23 mouse cellular contexts compared by ENCODE assay signal in genomic region chr7:47020956-47021355, GRCm38 (mm10). TPM values are rescaled to one million over a fixed set of nuclear protein-coding genes. Genes with fewer than 3 reads are reported as not detected.
A peak's percentile ranks its signal among the peaks of the same experiment; 100 is the strongest.
DNase-seq lines count a peak whose midpoint lies in the region; ATAC-seq and TF ChIP-seq lines count a peak whose summit lies in the region.
"Had no signal": no experiment of that assay in that cellular context is flagged by ENCODE, and none has a peak within 500 bp of the region (broad histone marks: within the 10 kb centered on the region; RNA-seq: fewer than 3 reads in every experiment).

No protein-coding gene starts in this region.

- no peak for TF ChIP-seq POLR2A in heart, adult 2 months (IDR thresholded peaks at IDR 0.05; ENCODE audit: insufficient read depth, low read depth, low read length)

- no peaks in the 10 kb centered on the region for H3K9me3 ChIP-seq in heart, embryonic 16.5 days (replicated peaks; ENCODE audit: control insufficient read depth, low read length)
- no peaks in the 10 kb centered on the region for H3K9me3 ChIP-seq in intestine, postnatal 0 days (ENCODE audit: control insufficient read depth)
- H3K9me3 ChIP-seq in stomach, embryonic 16.5 days (replicated peaks; ENCODE audit: control insufficient read depth, low read length), result no peaks in the 10 kb centered on the region
- H3K9me3 ChIP-seq: forebrain, embryonic 15.5 days; midbrain, embryonic 13.5 days had no signal

- no peaks in the 10 kb centered on the region for H3K79me2 ChIP-seq in heart, adult 2 months (replicated peaks; ENCODE audit: control insufficient read depth, insufficient read depth, low read length)

- WGBS in heart, embryonic 16.5 days, result 9% methylated on average over 8 of the region's 8 CpGs
- 22% methylated on average over 8 of the region's 8 CpGs for WGBS in heart, adult 2 months
- 17% methylated on average over 8 of the region's 8 CpGs for WGBS in intestine, postnatal 0 days
- WGBS in stomach, embryonic 16.5 days, result 11% methylated on average over 8 of the region's 8 CpGs

- H3K4me1 ChIP-seq in heart, embryonic 16.5 days (ENCODE audit: control insufficient read depth, insufficient read depth, low read length), result no peaks in the 10 kb centered on the region; the same call in 1 of the 2 replicates
- H3K4me1 ChIP-seq in heart, adult 2 months (ENCODE audit: control insufficient read depth, insufficient read depth, low read length), result peaks cover 4% of the 10 kb centered on the region; the same call in 1 of the 2 replicates
- no peaks in the 10 kb centered on the region for H3K4me1 ChIP-seq in intestine, postnatal 0 days (replicated peaks; ENCODE audit: control insufficient read depth, insufficient read depth, low read length)
- peaks cover 3% of the 10 kb centered on the region; the same call in 1 of the 2 replicates for H3K4me1 ChIP-seq in stomach, embryonic 16.5 days (ENCODE audit: control insufficient read depth, insufficient read depth, low read length)
- H3K4me1 ChIP-seq: midbrain, embryonic 13.5 days had no signal

- no peak for TF ChIP-seq CTCF in heart, adult 2 months (IDR thresholded peaks at IDR 0.05)
- TF ChIP-seq CTCF in intestine, postnatal 0 days (IDR thresholded peaks at IDR 0.05; ENCODE audit: low read depth), result no peak

- H3K9ac ChIP-seq in heart, embryonic 16.5 days (ENCODE audit: low read length), result no peak overlapping the region
- no peak overlapping the region for H3K9ac ChIP-seq in heart, adult 2 months (ENCODE audit: low read depth, low read length)
- no peak overlapping the region for H3K9ac ChIP-seq in intestine, postnatal 0 days (ENCODE audit: low read depth, low read length)
- 0 out of 2 replicates have a peak overlapping the region, but pooled peaks have one; percentile 31 for H3K9ac ChIP-seq in stomach, embryonic 16.5 days (ENCODE audit: low read length)
- H3K9ac ChIP-seq: forebrain, embryonic 15.5 days; hindbrain, embryonic 14.5 days; midbrain, embryonic 13.5 days had no signal

- no peak overlapping the region for H3K27ac ChIP-seq in heart, embryonic 16.5 days (ENCODE audit: low read length)
- no peak overlapping the region for H3K27ac ChIP-seq in heart, adult 2 months
- no peak overlapping the region for H3K27ac ChIP-seq in intestine, postnatal 0 days (ENCODE audit: low read depth, low read length)
- H3K27ac ChIP-seq in stomach, embryonic 16.5 days (ENCODE audit: low read length), result no peak overlapping the region
- H3K27ac ChIP-seq: forebrain, embryonic 15.5 days; gastrocnemius, adult 2 months; hindbrain, embryonic 14.5 days; midbrain, embryonic 13.5 days had no signal

- no peak for ATAC-seq in heart, embryonic 16.5 days (replicated peaks; ENCODE audit: extremely low read depth, insufficient read depth, low FRiP score)
- no peak for ATAC-seq in intestine, postnatal 0 days
- ATAC-seq in stomach, embryonic 16.5 days (ENCODE audit: insufficient read depth, low FRiP score), result no peak
- ATAC-seq: CD4-positive, CD25-positive, alpha-beta regulatory T cell, adult 4 months; forebrain, embryonic 15.5 days; midbrain, embryonic 13.5 days had no signal

- TF ChIP-seq EP300 in heart, adult 2 months (IDR thresholded peaks at IDR 0.05; ENCODE audit: insufficient read depth, low read depth, low read length), result no peak

- H3K4me3 ChIP-seq in heart, embryonic 16.5 days (ENCODE audit: low read length), result no peak overlapping the region
- H3K4me3 ChIP-seq in heart, adult 2 months, result no peak overlapping the region
- H3K4me3 ChIP-seq in intestine, postnatal 0 days (ENCODE audit: low read depth, low read length), result no peak overlapping the region
- peak overlapping the region; percentile 21; the same call in 1 of the 2 replicates for H3K4me3 ChIP-seq in stomach, embryonic 16.5 days (replicated peaks; ENCODE audit: low read length)
- H3K4me3 ChIP-seq: erythroblast, embryonic 14.5 days; forebrain, embryonic 15.5 days; gastrocnemius, adult 2 months; midbrain, embryonic 13.5 days had no signal

- intact Hi-C loops in heart, adult 2 months (cut with DNase I), result no loop called here

- H3K4me2 ChIP-seq in heart, embryonic 16.5 days (ENCODE audit: low read depth, low read length), result peak overlapping the region; percentile 29; the same call in 1 of the 2 replicates
- peak overlapping the region; percentile 47; the same call in 1 of the 2 replicates for H3K4me2 ChIP-seq in intestine, postnatal 0 days (replicated peaks; ENCODE audit: low read depth)
- peak overlapping the region; percentile 47 for H3K4me2 ChIP-seq in stomach, embryonic 16.5 days (ENCODE audit: low read depth, low read length)
- H3K4me2 ChIP-seq: forebrain, embryonic 15.5 days; hindbrain, embryonic 14.5 days; midbrain, embryonic 13.5 days had no signal

- DNase-seq in heart, adult 2 months, result no peak
- peak; percentile 25 for DNase-seq in ovary, adult 18-20 months (ENCODE audit: low spot score)
- no peak for DNase-seq in ovary, postnatal 10 days (ENCODE audit: low spot score)
- no peak for DNase-seq in right cerebral cortex, postnatal 4 days
- DNase-seq: adrenal gland, postnatal 25 days; cerebellum, adult 8-10 months; gastrocnemius, adult 2 months; heart, adult 18-20 months; kidney, adult 9 months; right cerebral cortex, postnatal 25 days had no signal

- H3K36me3 ChIP-seq in heart, embryonic 16.5 days (ENCODE audit: control insufficient read depth, insufficient read depth), result no peaks in the 10 kb centered on the region
- H3K36me3 ChIP-seq in heart, adult 2 months (ENCODE audit: control insufficient read depth, insufficient read depth, low read length), result no peaks in the 10 kb centered on the region
- no peaks in the 10 kb centered on the region for H3K36me3 ChIP-seq in intestine, postnatal 0 days (ENCODE audit: control insufficient read depth, insufficient read depth)
- no peaks in the 10 kb centered on the region for H3K36me3 ChIP-seq in stomach, embryonic 16.5 days (ENCODE audit: control insufficient read depth, insufficient read depth, low read length)
- H3K36me3 ChIP-seq: forebrain, embryonic 15.5 days; midbrain, embryonic 13.5 days had no signal

- H3K27me3 ChIP-seq in heart, embryonic 16.5 days (ENCODE audit: control insufficient read depth, insufficient read depth, low read length), result no peaks in the 10 kb centered on the region
- no peaks in the 10 kb centered on the region for H3K27me3 ChIP-seq in heart, adult 2 months (ENCODE audit: control insufficient read depth, insufficient read depth, low read length)
- H3K27me3 ChIP-seq in intestine, postnatal 0 days (replicated peaks; ENCODE audit: control insufficient read depth, insufficient read depth, low read length), result no peaks in the 10 kb centered on the region
- no peaks in the 10 kb centered on the region for H3K27me3 ChIP-seq in stomach, embryonic 16.5 days (ENCODE audit: control insufficient read depth, insufficient read depth, low read length)
- H3K27me3 ChIP-seq: forebrain, embryonic 15.5 days; midbrain, embryonic 13.5 days had no signal

RNA-seq across cellular contexts. Expression of gene Spty2d1, which starts 12.7 kb away (rescaled TPM):
- polyA plus RNA-seq in heart, embryonic 16.5 days (2015; fragmentation: Nextera tagmentation; extraction: Ambion mirVana), result 13.1 and 15.0 TPM in 2 replicates
- total RNA-seq in heart, adult 2 months (2021), result 1 to 10 TPM; 6.9 to 8.5 TPM
- 2.7 and 4.3 TPM in 2 replicates for polyA plus RNA-seq in heart, adult 2 months (2012; rRNA removed)
- polyA plus RNA-seq in intestine, postnatal 0 days (2015; fragmentation: Nextera tagmentation; extraction: Ambion mirVana), result 8.0 and 10.3 TPM in 2 replicates
- polyA plus RNA-seq in stomach, embryonic 16.5 days (2015; fragmentation: Nextera tagmentation; extraction: Ambion mirVana), result 25.1 and 25.7 TPM in 2 replicates

RNA-seq across cellular contexts. Expression of gene Tmem86a, which starts 29.4 kb away (rescaled TPM):
- polyA plus RNA-seq in heart, embryonic 16.5 days (2015; fragmentation: Nextera tagmentation; extraction: Ambion mirVana), result 20.1 and 23.0 TPM in 2 replicates
- total RNA-seq in heart, adult 2 months (2021), result 10 to 100 TPM; 20.0 to 25.0 TPM
- 45.5 and 54.8 TPM in 2 replicates for polyA plus RNA-seq in heart, adult 2 months (2012; rRNA removed)
- 43.8 and 48.0 TPM in 2 replicates for polyA plus RNA-seq in intestine, postnatal 0 days (2015; fragmentation: Nextera tagmentation; extraction: Ambion mirVana)
- polyA plus RNA-seq in stomach, embryonic 16.5 days (2015; fragmentation: Nextera tagmentation; extraction: Ambion mirVana), result 27.9 and 29.9 TPM in 2 replicates

RNA-seq across cellular contexts. Expression of gene Gm9999, which starts 37.6 kb away (rescaled TPM):
- not detected in 2 replicates for polyA plus RNA-seq in heart, embryonic 16.5 days (2015; fragmentation: Nextera tagmentation; extraction: Ambion mirVana)
- not detected for total RNA-seq in heart, adult 2 months (2021)
- polyA plus RNA-seq in heart, adult 2 months (2012; rRNA removed), result 1.1 TPM in 1 of 2 replicates, not detected in the other
- not detected in 2 replicates for polyA plus RNA-seq in intestine, postnatal 0 days (2015; fragmentation: Nextera tagmentation; extraction: Ambion mirVana)
- polyA plus RNA-seq in stomach, embryonic 16.5 days (2015; fragmentation: Nextera tagmentation; extraction: Ambion mirVana), result not detected in 2 replicates
- total RNA-seq: adrenal gland, postnatal 25 days; gastrocnemius, adult 2 months; heart, adult 18-20 months; layer of hippocampus, adult 8-10 months; left cerebral cortex, adult 8-10 months had no signal
- polyA plus RNA-seq: CD4-positive, CD25-positive, alpha-beta regulatory T cell, adult 4 months; erythroblast, embryonic 14.5 days; forebrain, embryonic 15.5 days; hindbrain, embryonic 14.5 days; limb, embryonic 14.5 days; macrophage; midbrain, embryonic 13.5 days; thymus, postnatal 0 days had no signal
